Mouse (Mus musculus): ENCODE results near the gene Ppp2ca.
A peak's percentile ranks its signal among the peaks of the same experiment; 100 is the strongest.
"Not testable (repeated sequence)": the region's sequence is repeated elsewhere in the genome, so short reads cannot be mapped to it uniquely, and the experiment has no call there.

Ppp2ca gene

DNA sequence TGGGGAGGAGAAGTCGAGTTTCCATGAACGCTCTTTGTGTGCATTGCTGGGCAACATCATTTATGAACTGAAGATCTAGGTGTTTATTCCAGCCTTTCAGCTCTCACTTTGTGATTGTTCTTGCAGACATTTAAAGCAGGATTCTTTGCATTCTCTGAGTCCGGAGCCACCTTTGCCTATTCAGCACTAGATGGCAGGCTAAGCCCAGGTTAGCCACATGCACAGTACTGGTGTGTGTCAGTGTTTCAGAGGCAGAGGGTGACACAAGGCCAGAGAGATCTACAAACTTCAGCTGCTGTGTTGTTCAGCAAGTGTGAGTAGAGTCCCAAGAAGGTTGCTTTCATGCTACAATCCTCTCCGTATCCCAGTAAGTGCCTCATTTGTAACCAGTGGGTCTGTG is 45.2 kb downstream of the Ppp2ca start:
- DNase-seq = peak; percentile 65 to 68

DNA sequence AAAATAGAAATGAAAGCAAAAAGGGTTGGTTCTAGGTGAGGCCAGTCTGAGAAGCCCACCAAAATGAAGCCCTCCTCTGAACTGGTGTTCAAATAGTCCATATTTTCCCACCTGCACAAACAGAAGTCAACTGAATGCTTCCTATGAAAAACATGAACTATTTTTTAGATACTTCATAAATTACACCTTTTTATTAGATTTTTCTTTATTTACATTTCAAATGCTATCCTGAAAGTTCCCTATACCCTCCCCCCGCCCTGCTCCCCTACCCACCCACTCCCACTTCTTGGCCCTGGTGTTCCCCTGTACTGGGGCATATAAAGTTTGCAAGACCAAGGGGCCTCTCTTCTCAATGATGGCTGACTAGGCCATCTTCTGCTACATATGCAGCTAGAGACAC is 46.9 kb downstream of the Ppp2ca start, which contains the start of gene Olfr1373:
TSS of gene Olfr1373 (minus strand) at position 101 of the 400 bp plus-strand sequence.
- DNase-seq = not testable (repeated sequence)

- peak; percentile 25 to 37 for DNase-seq
Observed at GRCm38 (mm10) chr11:52163926-52164325, 65.4 kb downstream of the Ppp2ca start.

- peak; percentile 19 to 23 for DNase-seq
Observed at GRCm38 (mm10) chr11:52167126-52167525, 68.6 kb downstream of the Ppp2ca start.

DNA sequence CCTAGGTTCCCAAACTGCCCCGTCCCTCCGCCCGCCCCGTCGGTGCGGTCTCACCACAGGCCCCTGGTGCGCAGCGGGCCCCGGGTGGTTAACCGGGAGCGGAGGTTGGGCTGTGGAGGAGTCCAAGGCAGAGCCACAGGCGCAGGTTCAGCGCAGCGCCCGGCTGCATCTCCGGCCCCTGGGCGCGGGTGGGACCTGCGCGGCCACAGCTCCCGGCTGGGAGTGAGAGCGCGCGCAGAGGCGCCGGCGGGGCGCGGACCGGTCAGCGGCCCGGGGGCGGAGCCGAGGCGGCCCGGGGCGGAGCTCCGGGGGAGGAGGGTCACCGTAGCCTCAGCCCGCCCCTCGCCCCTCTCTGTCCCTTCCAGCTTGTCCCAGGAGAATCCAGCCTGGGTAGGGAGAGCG is 69.4 kb downstream of the Ppp2ca start:
- peak in 1 of 2 experiments; percentile 13 for DNase-seq

GRCm38 (mm10) chr11:52168461-52168860 is 70.0 kb downstream of the Ppp2ca start:
- no peak for DNase-seq
